Comparison of ENCODE assay signal across 7 mouse cellular contexts in the genomic region with DNA sequence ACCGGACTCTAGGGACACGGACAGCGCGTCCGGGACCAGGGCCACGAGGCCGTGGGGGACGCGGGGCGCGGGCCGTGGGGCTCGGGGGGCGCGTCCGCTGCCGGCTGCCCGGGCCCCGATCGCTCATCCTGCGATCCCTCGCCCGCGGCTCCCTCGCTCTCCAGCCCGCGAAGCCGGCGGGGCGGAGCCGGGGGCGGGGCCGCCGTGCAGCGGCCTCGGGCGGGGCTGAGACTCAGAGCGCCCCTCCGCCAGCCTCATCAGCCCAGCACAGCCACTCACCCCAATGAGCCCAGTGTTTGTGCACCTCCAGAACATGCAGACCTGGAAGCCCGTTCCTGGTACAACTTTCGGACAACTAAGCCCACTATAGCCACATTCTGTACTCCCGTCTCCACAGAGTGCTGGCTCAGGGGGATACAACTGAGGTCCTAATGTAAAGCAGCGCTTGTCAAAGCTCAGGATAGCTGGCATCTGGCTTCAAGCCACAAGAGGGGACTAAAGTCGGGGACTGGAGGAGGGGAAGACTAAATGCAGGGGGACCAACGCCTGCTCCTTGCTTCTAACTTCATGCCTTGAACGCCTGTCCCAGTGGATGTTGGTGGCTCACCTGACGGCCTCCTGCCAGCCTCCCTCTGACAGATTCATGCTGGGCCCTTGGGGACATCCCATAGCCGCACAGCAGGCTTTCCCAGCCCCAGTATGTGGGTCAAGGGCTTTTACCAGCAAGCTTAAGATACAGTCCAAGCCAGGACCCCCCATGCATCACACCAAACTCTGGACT. TPM values are rescaled to one million over a fixed set of nuclear protein-coding genes. Genes with fewer than 3 reads are reported as not detected.
DNase-seq lines count a peak whose midpoint lies in the region; ATAC-seq and TF ChIP-seq lines count a peak whose summit lies in the region.

TSS of gene Cnih2 (minus strand) at position 159 of the 781 bp plus-strand sequence.

- ATAC-seq in CD4-positive, CD25-positive, alpha-beta regulatory T cell, adult 4 months, result peak; percentile 63
- 0 out of 2 replicates have a peak, but pooled peaks have one; percentile 39 for ATAC-seq in heart, embryonic 13.5 days (ENCODE audit: extremely low read depth, insufficient number of reproducible peaks, low FRiP score, low TSS enrichment)
- ATAC-seq in lung, embryonic 14.5 days (ENCODE audit: insufficient read depth), result peak; percentile 61

- 2% methylated on average over 40 of the region's 48 CpGs for WGBS in heart, embryonic 13.5 days
- WGBS in lung, embryonic 14.5 days, result 3% methylated on average over 46 of the region's 48 CpGs

- no peak for TF ChIP-seq CTCF in lung, embryonic 14.5 days (IDR thresholded peaks at IDR 0.05; ENCODE audit: low read depth)

- peak; percentile 48 to 62 for DNase-seq in B cell, adult 2 months
- peak; percentile 63 to 78 for DNase-seq in cerebellum, postnatal 36 days
- DNase-seq in kidney, postnatal 4 days, result peak; percentile 78 to 84
- peak; percentile 88 for DNase-seq in lung, embryonic 14.5 days
- peak; percentile 82 for DNase-seq in right cerebral cortex, adult 18-20 months

- H3K4me3 ChIP-seq in heart, embryonic 13.5 days, result peak within 1 kb of the TSS; percentile 58
- peak within 1 kb of the TSS; percentile 56 for H3K4me3 ChIP-seq in lung, embryonic 14.5 days (ENCODE audit: low read depth, low read length)

- H3K9me3 ChIP-seq in heart, embryonic 13.5 days, result no peaks in the 10 kb centered on the region
- no peaks in the 10 kb centered on the region for H3K9me3 ChIP-seq in lung, embryonic 14.5 days (ENCODE audit: low read depth, low read length)

- peaks cover 15% of the 10 kb centered on the region; the same call in 1 of the 2 replicates for H3K27me3 ChIP-seq in heart, embryonic 13.5 days (replicated peaks)
- no peaks in the 10 kb centered on the region for H3K27me3 ChIP-seq in lung, embryonic 14.5 days (ENCODE audit: insufficient read depth, low read length)

- H3K36me3 ChIP-seq in heart, embryonic 13.5 days, result peaks cover 48% of the 10 kb centered on the region
- H3K36me3 ChIP-seq in lung, embryonic 14.5 days (ENCODE audit: insufficient read depth), result peaks cover 43% of the 10 kb centered on the region

- peak within 1 kb of the TSS; percentile 93 for H3K4me2 ChIP-seq in heart, embryonic 13.5 days
- peak within 1 kb of the TSS; percentile 99 for H3K4me2 ChIP-seq in lung, embryonic 14.5 days

- H3K27ac ChIP-seq in heart, embryonic 13.5 days (replicated peaks), result peak within 1 kb of the TSS; percentile 28; the same call in 1 of the 2 replicates
- peak within 1 kb of the TSS; percentile 20 for H3K27ac ChIP-seq in lung, embryonic 14.5 days (ENCODE audit: low read depth)

- H3K9ac ChIP-seq in heart, embryonic 13.5 days, result peak within 1 kb of the TSS; percentile 89
- H3K9ac ChIP-seq in lung, embryonic 14.5 days, result peak within 1 kb of the TSS; percentile 76

- H3K4me1 ChIP-seq in heart, embryonic 13.5 days, result peaks cover 66% of the 10 kb centered on the region
- H3K4me1 ChIP-seq in lung, embryonic 14.5 days (ENCODE audit: insufficient read depth), result peaks cover 2% of the 10 kb centered on the region; the same call in 1 of the 2 replicates

RNA-seq across cellular contexts. Expression of gene Cnih2, which starts in this region (rescaled TPM):
- polyA plus RNA-seq in CD4-positive, CD25-positive, alpha-beta regulatory T cell, adult 4 months (2017; shearing (Covaris generic)), result under 1 TPM in 1 of 2 experiments, not detected in 1; 0.55 TPM
- polyA plus RNA-seq in heart, embryonic 13.5 days (2015; fragmentation: Nextera tagmentation; extraction: Ambion mirVana), result 4.6 and 5.8 TPM in 2 replicates
- 14.8 and 15.3 TPM in 2 replicates for polyA plus RNA-seq in lung, embryonic 14.5 days (2014; fragmentation: Nextera tagmentation; extraction: Ambion mirVana)

Comparison
In these comparisons a context has a peak if more than half of its experiments do, and no peak if none do; other contexts are left out.
1. Peak in every context shown above with its lines: DNase-seq, ATAC-seq, H3K4me3 ChIP-seq and H3K27ac ChIP-seq.
2. Peak in ATAC-seq in CD4-positive, CD25-positive, alpha-beta regulatory T cell, adult 4 months; RNA of the gene not detected or under 1 TPM.